Mouse (Mus musculus): ENCODE results near the gene Mif. TPM values are rescaled to one million over a fixed set of nuclear protein-coding genes. Genes with fewer than 3 reads are reported as not detected.
A peak's percentile ranks its signal among the peaks of the same experiment; 100 is the strongest.

Gene Mif
- polyA plus RNA-seq, 1 experiment from 2014 or later, result 984 TPM

DNA sequence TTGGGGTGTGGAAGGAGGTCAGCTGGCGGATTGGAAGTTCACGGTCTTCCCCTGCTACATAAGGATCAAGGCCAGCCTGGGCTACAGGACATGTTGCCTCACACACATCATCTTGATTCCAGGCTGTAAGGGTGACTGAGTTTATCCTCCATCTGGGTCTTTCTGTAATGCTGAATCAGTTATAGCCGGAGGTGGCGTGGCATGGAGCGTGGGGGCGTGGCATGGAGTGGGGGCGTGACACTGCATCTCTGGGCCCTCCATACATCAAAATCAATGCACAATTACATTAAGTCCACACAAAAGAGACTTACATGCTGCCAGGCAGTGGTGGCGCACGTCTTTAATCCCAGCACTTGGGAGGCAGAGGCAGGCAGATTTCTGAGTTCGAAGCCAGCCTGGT is 20.3 kb upstream of the Mif start:
- H3K9ac ChIP-seq (ENCODE audit: low read length), result no peak overlapping the region
- H3K4me1 ChIP-seq (replicated peaks; ENCODE audit: control insufficient read depth, insufficient read depth), result no peaks in the 10 kb centered on the region
- TF ChIP-seq CTCF (IDR thresholded peaks at IDR 0.05; ENCODE audit: low read depth) (no peak), EP300 (optimal IDR thresholded peaks at IDR 0.05) (no peak)
- H3K27ac ChIP-seq (replicated peaks), result no peak overlapping the region
- WGBS, result 91% methylated on average over 10 of the region's 10 CpGs
- H3K4me2 ChIP-seq (replicated peaks; ENCODE audit: low read depth), result no peak overlapping the region
- no peak for ATAC-seq (ENCODE audit: low FRiP score, low TSS enrichment)
- no peak overlapping the region for H3K4me3 ChIP-seq (ENCODE audit: low read depth, low read length)
- no peaks in the 10 kb centered on the region for H3K9me3 ChIP-seq (ENCODE audit: control insufficient read depth, low read length)
- no peak for DNase-seq (ENCODE audit: low spot score)
- no peaks in the 10 kb centered on the region for H3K36me3 ChIP-seq (ENCODE audit: control insufficient read depth, insufficient read depth, low read length)
- no peaks in the 10 kb centered on the region for H3K27me3 ChIP-seq (ENCODE audit: control insufficient read depth, insufficient read depth, low read length)

DNA sequence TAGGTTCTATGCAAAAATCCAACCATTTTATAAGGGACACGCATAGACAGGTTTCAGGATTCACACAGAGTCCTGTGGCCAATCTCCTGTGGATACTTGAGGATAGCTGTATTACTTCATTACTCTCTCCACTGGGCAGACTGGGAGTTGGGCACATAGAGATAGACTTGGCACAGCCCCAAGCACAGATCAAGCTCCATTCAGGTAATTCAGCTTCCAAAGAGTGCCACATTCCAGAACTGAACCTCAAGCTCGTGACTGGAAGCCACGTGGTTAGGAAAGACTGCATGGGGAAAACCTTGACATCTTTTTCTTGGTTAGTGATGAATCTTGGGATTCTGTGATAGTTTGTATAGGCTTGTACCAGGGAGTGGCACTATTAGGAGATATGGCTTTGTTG is 18.8 kb upstream of the Mif start:
- 65% methylated on average over 3 of the region's 3 CpGs for WGBS
- no peak for TF ChIP-seq EP300 (optimal IDR thresholded peaks at IDR 0.05)
- no peak for TF ChIP-seq CTCF (IDR thresholded peaks at IDR 0.05; ENCODE audit: low read depth)

DNA sequence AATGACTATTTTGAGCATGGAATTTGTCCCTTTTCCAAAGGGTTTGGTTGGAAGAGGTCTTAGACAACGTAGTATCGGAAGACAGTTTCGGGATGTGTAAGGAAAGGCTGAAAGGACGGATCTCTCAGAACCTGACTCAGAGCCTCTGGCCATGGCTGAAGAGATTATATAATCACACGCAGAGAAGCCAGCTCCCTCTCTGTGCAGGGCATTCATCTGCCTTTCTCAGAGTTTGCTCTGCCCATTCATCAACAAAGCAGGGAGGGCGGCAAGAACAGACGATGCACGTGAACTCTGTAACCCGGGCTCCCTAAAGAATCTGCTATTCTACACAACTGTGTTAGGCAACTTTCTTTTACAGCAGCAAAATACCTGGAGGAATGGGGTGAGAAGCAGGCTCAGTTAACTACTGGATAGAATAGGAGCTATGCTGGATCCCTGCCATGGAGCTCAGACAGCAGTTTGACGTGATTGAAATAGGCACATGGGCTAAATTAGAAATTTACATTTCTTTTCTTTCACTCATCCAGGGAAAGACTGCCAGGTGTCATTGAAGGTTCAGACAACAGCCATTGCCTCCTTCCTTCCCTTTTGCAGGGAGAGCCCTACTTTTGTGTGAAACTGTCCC is 13.6 kb upstream of the Mif start:
- TF ChIP-seq CTCF (IDR thresholded peaks at IDR 0.05; ENCODE audit: low read depth) (no peak), EP300 (optimal IDR thresholded peaks at IDR 0.05) (no peak)
- H3K9me3 ChIP-seq (ENCODE audit: control insufficient read depth, low read length), result no peaks in the 10 kb centered on the region
- no peaks in the 10 kb centered on the region for H3K4me1 ChIP-seq (replicated peaks; ENCODE audit: control insufficient read depth, insufficient read depth)
- no peak for ATAC-seq (ENCODE audit: low FRiP score, low TSS enrichment)
- peak overlapping the region; percentile 42; the same call in 1 of the 2 replicates for H3K4me2 ChIP-seq (replicated peaks; ENCODE audit: low read depth)
- H3K4me3 ChIP-seq (ENCODE audit: low read depth, low read length), result no peak overlapping the region
- peak overlapping the region; percentile 67 for H3K27ac ChIP-seq (replicated peaks)
- no peaks in the 10 kb centered on the region for H3K27me3 ChIP-seq (ENCODE audit: control insufficient read depth, insufficient read depth, low read length)
- WGBS, result 24% methylated on average over 10 of the region's 10 CpGs
- H3K9ac ChIP-seq (ENCODE audit: low read length), result no peak overlapping the region
- H3K36me3 ChIP-seq (ENCODE audit: control insufficient read depth, insufficient read depth, low read length), result no peaks in the 10 kb centered on the region
- no peak for DNase-seq (ENCODE audit: low spot score)

More for the DNA sequence above, 18.8 kb upstream of the Mif start:
- H3K9ac ChIP-seq (ENCODE audit: low read length), result no peak overlapping the region
- no peak overlapping the region for H3K4me2 ChIP-seq (replicated peaks; ENCODE audit: low read depth)
- no peak for ATAC-seq (ENCODE audit: low FRiP score, low TSS enrichment)
- no peaks in the 10 kb centered on the region for H3K36me3 ChIP-seq (ENCODE audit: control insufficient read depth, insufficient read depth, low read length)
- H3K27me3 ChIP-seq (ENCODE audit: control insufficient read depth, insufficient read depth, low read length), result no peaks in the 10 kb centered on the region
- no peak for DNase-seq (ENCODE audit: low spot score)
- H3K4me3 ChIP-seq (ENCODE audit: low read depth, low read length), result no peak overlapping the region
- H3K27ac ChIP-seq (replicated peaks), result no peak overlapping the region
- H3K4me1 ChIP-seq (replicated peaks; ENCODE audit: control insufficient read depth, insufficient read depth), result no peaks in the 10 kb centered on the region
- H3K9me3 ChIP-seq (ENCODE audit: control insufficient read depth, low read length), result no peaks in the 10 kb centered on the region

DNA sequence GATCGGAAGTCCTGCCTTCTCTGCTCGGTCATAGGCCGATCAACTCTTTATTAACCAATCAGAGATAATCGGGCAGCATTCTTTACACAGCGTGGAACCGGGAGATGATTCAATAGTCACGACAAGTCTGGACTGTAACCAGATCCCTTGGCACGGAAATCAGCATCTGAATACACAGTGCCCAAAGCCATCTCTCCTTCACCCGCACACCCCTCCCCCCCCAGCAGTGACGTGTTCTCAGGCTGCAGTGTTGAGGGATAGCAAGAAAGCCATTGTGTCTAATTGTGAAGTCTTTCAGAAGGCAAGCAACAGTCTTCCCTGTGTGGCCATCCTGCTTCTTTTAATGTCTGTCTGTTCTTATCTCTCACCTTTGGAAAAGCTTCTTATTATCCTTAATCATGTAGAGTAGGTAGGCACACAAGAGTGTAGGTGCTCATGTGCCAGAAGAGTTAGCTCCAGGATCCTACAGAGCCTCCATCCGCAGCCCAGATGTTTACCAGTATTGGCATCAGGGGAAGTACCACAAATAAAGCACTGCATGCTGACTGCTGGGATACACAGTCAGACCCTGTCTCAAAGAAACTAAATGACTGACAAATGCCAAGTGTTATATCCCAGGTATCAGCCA is 13.0 kb upstream of the Mif start:
- TF ChIP-seq CTCF (IDR thresholded peaks at IDR 0.05; ENCODE audit: low read depth), result no peak
- no peak for TF ChIP-seq EP300 (optimal IDR thresholded peaks at IDR 0.05)
- H3K27me3 ChIP-seq (ENCODE audit: control insufficient read depth, insufficient read depth, low read length), result no peaks in the 10 kb centered on the region
- DNase-seq (ENCODE audit: low spot score) (peak; percentile 66), ATAC-seq (ENCODE audit: low FRiP score, low TSS enrichment) (peak; percentile 90)
- H3K27ac ChIP-seq (replicated peaks), result peak overlapping the region; percentile 67
- H3K4me3 ChIP-seq (ENCODE audit: low read depth, low read length), result peak overlapping the region; percentile 23
- no peaks in the 10 kb centered on the region for H3K4me1 ChIP-seq (replicated peaks; ENCODE audit: control insufficient read depth, insufficient read depth)
- H3K9ac ChIP-seq (ENCODE audit: low read length), result no peak overlapping the region
- H3K36me3 ChIP-seq (ENCODE audit: control insufficient read depth, insufficient read depth, low read length), result no peaks in the 10 kb centered on the region
- no peaks in the 10 kb centered on the region for H3K9me3 ChIP-seq (ENCODE audit: control insufficient read depth, low read length)
- H3K4me2 ChIP-seq (replicated peaks; ENCODE audit: low read depth), result peak overlapping the region; percentile 42
- WGBS, result 2% methylated on average over 11 of the region's 11 CpGs

DNA sequence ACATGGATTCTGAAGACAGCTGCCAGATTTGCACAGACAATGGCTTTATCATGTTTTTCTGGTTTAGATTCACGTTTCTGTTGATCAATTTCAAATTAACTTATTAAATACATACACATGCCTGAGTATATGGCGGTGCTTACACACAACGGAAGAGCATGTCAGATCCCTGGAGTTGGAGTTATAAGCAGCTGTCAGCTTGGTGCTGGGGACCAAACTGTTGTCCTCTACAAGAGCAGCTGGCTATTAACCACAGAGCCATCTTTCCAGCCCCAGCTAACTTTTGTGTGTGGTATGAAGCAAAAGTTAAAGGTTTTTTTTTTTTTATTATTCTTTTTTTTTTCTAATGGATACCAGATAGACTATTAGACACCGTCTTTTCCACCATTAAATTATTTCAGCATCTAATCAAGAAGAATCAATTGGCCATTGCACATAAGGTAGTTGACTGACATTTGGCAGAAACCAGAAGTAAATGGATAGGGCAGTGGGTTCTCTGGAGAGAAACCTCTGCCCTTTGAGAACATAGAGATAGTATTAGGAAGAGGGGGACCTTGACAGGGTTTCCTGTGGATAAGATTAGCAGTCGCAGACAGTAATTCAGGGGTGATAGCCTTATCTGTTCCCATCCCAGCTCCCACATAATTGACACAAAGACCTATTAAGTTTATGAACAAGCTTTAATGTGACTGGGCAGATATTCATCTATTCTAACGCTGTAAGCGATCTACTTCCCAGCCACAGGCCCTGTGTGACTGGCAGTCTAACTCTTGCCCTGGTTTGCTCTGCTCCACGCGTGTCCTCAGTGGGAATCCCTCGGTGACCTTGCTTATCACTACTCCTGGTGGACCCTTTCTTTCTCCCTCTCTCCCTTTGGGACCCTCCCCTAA is 12.2 kb upstream of the Mif start:
- H3K4me1 ChIP-seq (replicated peaks; ENCODE audit: control insufficient read depth, insufficient read depth), result no peaks in the 10 kb centered on the region
- TF ChIP-seq CTCF (IDR thresholded peaks at IDR 0.05; ENCODE audit: low read depth), result no peak
- no peak for TF ChIP-seq EP300 (optimal IDR thresholded peaks at IDR 0.05)
- H3K9me3 ChIP-seq (ENCODE audit: control insufficient read depth, low read length), result no peaks in the 10 kb centered on the region
- DNase-seq (ENCODE audit: low spot score), result no peak
- no peak; the same call in 1 of the 2 replicates for ATAC-seq (ENCODE audit: low FRiP score, low TSS enrichment)
- H3K9ac ChIP-seq (ENCODE audit: low read length), result no peak overlapping the region
- H3K4me3 ChIP-seq (ENCODE audit: low read depth, low read length), result peak overlapping the region; percentile 23
- 35% methylated on average over 10 of the region's 10 CpGs for WGBS
- H3K27ac ChIP-seq (replicated peaks), result no peak overlapping the region; the same call in 1 of the 2 replicates
- no peaks in the 10 kb centered on the region for H3K36me3 ChIP-seq (ENCODE audit: control insufficient read depth, insufficient read depth, low read length)
- H3K27me3 ChIP-seq (ENCODE audit: control insufficient read depth, insufficient read depth, low read length), result no peaks in the 10 kb centered on the region
- peak overlapping the region; percentile 42 for H3K4me2 ChIP-seq (replicated peaks; ENCODE audit: low read depth)

Data from stomach, postnatal 0 days (tissue).